Mouse (Mus musculus): ENCODE data around the gene Pnp2. TPM values are rescaled to one million over a fixed set of nuclear protein-coding genes. Genes with fewer than 3 reads are reported as not detected.

Pnp2 gene
- total RNA-seq, 1 experiment from 2014 or later: 1.9 TPM

- ATAC-seq (replicated peaks; ENCODE audit: insufficient number of reproducible peaks, low FRiP score, low TSS enrichment, poor library complexity, severe bottlenecking): peak; percentile 68
Measured at GRCm38 (mm10) chr14:50997088-50997487, 41.3 kb downstream of the Pnp2 start.

- ATAC-seq (replicated peaks; ENCODE audit: insufficient number of reproducible peaks, low FRiP score, low TSS enrichment, poor library complexity, severe bottlenecking): no peak
Measured at GRCm38 (mm10) chr14:50997999-50998666, 42.3 kb downstream of the Pnp2 start.

GRCm38 (mm10) chr14:51007152-51007801 is 51.5 kb downstream of the Pnp2 start, which contains the start of gene Rnase10:
Gene Rnase10 (plus strand): TSS chr14:51007751.
- no peak for ATAC-seq (replicated peaks; ENCODE audit: insufficient number of reproducible peaks, low FRiP score, low TSS enrichment, poor library complexity, severe bottlenecking)

- ATAC-seq (replicated peaks; ENCODE audit: insufficient number of reproducible peaks, low FRiP score, low TSS enrichment, poor library complexity, severe bottlenecking): no peak
Measured at GRCm38 (mm10) chr14:51007914-51008713, 52.3 kb downstream of the Pnp2 start.

GRCm38 (mm10) chr14:51008781-51009180 is 53.0 kb downstream of the Pnp2 start:
- ATAC-seq (replicated peaks; ENCODE audit: insufficient number of reproducible peaks, low FRiP score, low TSS enrichment, poor library complexity, severe bottlenecking): no peak

GRCm38 (mm10) chr14:51009572-51009971 is 53.8 kb downstream of the Pnp2 start:
- ATAC-seq (replicated peaks; ENCODE audit: insufficient number of reproducible peaks, low FRiP score, low TSS enrichment, poor library complexity, severe bottlenecking): no peak

Other genes with a start within 250 kb of the Pnp2 start
- gene Olfr748, start 248.6 kb upstream of the Pnp2 start, total RNA-seq (2017): not detected in 3 replicates
- gene Olfr749, start 210.9 kb upstream of the Pnp2 start, total RNA-seq (2017): not detected in 3 replicates
- gene Ttc5, start 170.5 kb upstream of the Pnp2 start, total RNA-seq (2017): 55.8 to 70.2 TPM (median 65.8 TPM) in 3 replicates
- gene Ccnb1ip1, start 148.3 kb upstream of the Pnp2 start, total RNA-seq (2017): not detected in 3 replicates
- 85.4 to 96.9 TPM (median 86.6 TPM) in 3 replicates for gene Parp2, start 148.2 kb upstream of the Pnp2 start, total RNA-seq (2017)
- 60.9 to 144 TPM (median 125 TPM) in 3 replicates for gene Tep1, start 85.4 kb upstream of the Pnp2 start, total RNA-seq (2017)
- not detected in 3 replicates for gene Klhl33, start 58.5 kb upstream of the Pnp2 start, total RNA-seq (2017)
- 51.7 to 66.4 TPM (median 58.2 TPM) in 3 replicates for gene Osgep, start 31.1 kb upstream of the Pnp2 start, total RNA-seq (2017)
- gene Apex1, start 31.0 kb upstream of the Pnp2 start, total RNA-seq (2017): 8.5 to 22.9 TPM (median 11.7 TPM) in 3 replicates
- 34.7 to 50.0 TPM (median 44.9 TPM) in 3 replicates for gene Pip4p1, start 25.1 kb upstream of the Pnp2 start, total RNA-seq (2017)
- gene Pnp, start 24.9 kb upstream of the Pnp2 start, total RNA-seq (2017): 61.9 to 69.4 TPM (median 68.2 TPM) in 3 replicates
- 8.7 to 29.0 TPM (median 10.8 TPM) in 3 replicates for gene Gm49342, start 11.5 kb upstream of the Pnp2 start, total RNA-seq (2017)
- gene Rnase10, start 51.8 kb downstream of the Pnp2 start, total RNA-seq (2017): not detected in 3 replicates
- gene Rnase9, start 85.9 kb downstream of the Pnp2 start, total RNA-seq (2017): not detected in 3 replicates
- gene Rnase11, start 94.2 kb downstream of the Pnp2 start, total RNA-seq (2017): not detected in 3 replicates
- gene Rnase12, start 101.7 kb downstream of the Pnp2 start, total RNA-seq (2017): 1.1 TPM in 1 of 3 replicates, not detected in the others
- gene Olfr750, start 118.4 kb downstream of the Pnp2 start, total RNA-seq (2017): not detected in 3 replicates
- gene Rnase4, start 135.1 kb downstream of the Pnp2 start, total RNA-seq (2017): 10.2 to 19.2 TPM (median 14.1 TPM) in 3 replicates
- 0.75 to 1.2 TPM in 2 of 3 replicates, not detected in the other for gene Ang, start 135.2 kb downstream of the Pnp2 start, total RNA-seq (2017)
- gene Eddm3b, start 158.4 kb downstream of the Pnp2 start, total RNA-seq (2017): not detected in 3 replicates
- 198 to 426 TPM (median 345 TPM) in 3 replicates for gene Rnase6, start 167.9 kb downstream of the Pnp2 start, total RNA-seq (2017)
- gene Rnase1, start 190.8 kb downstream of the Pnp2 start, total RNA-seq (2017): not detected in 3 replicates
- gene Rnase2b, start 206.3 kb downstream of the Pnp2 start, total RNA-seq (2017): not detected in 3 replicates
- gene Ang2, start 243.2 kb downstream of the Pnp2 start, total RNA-seq (2017): not detected in 3 replicates
- not detected in 3 replicates for gene Ear14, start 247.4 kb downstream of the Pnp2 start, total RNA-seq (2017)